Mouse (Mus musculus) layer of hippocampus, postnatal 36 days (tissue): ENCODE data around the gene Fars2. TPM values are rescaled to one million over a fixed set of nuclear protein-coding genes. Genes with fewer than 3 reads are reported as not detected.

Source experiments
- DNase-seq, 2 experiments: peaks; one replicate each; pipeline ENCODE4 v3.0.0; 2022
- total RNA-seq, 2 experiments: library from RNA; stranded (reverse); gene quantifications; 2 replicates each; pipeline ENCODE4 v1.2.3; 2021

The Fars2 gene
- total RNA-seq, 2 experiments from 2014 or later = 37.4 to 39.0 TPM

DNA sequence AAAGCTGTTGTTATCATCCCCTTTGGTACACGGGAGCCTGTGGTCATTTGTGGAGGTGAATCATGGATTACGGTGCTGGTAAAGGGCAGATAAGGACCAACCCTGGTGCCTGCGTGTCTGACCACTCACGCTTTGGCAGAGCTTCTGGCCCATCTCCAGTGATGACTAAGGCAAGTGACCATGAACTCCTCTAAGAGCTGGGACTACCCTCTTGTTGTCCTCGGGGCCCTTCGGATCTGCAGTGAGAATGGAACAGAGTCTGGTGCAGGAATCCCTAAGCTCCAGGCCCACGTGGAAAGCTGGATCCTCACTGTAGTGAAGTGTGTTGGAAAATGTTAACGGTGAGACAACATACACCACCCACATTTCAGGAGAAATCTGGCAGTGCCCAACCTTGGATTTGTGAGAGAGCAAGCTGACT is 579.1 kb downstream of the Fars2 start:
- no peak for DNase-seq

DNA sequence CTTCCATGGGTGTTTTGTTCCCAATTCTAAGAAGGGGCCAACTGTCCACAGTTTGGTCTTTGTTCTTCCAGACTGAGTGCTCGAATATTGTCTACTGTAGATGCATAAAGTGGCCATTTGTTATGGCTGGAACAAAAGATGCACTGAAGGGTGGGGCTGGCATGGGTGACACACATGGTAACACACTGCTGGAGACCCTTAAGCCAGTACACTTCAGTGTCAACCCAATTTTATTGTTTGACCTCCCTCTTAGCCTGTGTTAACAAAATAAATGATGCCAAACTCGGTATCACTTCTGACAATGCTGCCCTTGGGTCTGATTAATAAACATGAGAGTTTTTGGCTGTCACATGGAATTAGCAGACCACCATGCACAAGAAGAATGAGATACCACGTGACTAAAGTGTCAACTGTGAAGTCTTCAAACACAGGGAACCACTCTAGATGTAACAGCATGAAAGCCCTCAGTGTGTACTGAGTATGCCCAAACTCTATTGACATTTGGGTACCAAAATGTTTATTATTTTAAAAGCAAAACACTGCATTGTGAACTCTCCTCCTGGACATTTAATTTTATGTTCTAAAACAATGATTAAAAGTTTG is 590.0 kb downstream of the Fars2 start:
- DNase-seq = no peak

DNA sequence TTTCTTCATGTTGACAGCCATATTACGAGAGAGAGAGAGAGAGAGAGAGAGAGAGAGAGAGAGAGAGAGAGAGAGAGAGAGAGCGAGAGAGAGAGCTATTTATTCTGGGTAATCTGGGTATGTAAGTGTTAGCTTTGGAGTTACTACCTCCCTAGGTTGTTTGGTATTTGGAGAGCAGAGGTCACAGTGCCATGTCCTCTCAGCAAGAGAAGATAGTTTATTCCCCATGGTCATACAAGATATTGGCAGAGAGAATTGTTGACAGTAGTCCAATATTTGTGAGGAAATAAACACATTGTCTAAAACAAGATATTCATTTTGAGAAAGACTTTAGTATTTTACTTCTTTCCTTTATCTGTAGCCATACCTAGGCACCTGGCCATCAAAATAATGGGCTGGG is 596.9 kb downstream of the Fars2 start:
- no peak for DNase-seq

DNA sequence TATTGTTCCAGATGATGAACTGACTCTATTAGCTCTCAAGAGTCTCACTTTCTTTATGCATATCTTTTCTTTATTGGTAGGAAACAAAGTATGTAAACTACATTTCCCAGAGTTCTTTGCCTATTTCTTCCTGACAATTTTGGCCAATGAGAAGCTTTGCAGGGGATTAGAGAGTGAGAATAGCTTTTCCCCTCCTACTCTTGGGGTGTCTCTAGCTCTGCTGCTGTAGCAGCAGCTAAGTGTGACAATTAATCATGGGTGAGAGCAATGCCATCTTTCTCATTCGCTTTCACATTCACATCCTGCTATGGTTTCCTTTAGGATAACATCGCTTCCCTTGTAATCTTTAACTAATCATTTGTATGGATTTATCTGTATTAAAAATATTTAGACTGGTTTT is 599.5 kb downstream of the Fars2 start:
- DNase-seq = no peak

DNA sequence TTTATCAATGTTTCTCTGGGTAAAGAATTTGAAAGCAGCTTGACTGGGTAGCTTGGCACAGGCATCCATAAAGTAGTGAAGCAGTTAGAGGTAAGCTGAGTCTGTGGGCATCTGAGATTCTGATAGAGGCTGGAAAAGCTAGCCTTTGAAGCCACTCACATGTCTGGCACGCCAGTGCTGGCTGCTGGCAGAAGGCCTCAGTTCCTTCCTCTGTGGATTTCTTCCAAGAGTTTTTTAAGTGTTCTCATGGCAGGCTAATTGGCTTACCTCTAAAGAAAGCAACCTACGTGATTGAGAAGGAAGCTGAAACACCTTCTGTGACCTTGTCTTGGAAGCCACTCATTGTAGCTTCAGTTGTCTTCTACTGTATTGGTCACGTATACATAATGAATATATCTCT is 600.2 kb downstream of the Fars2 start:
- no peak for DNase-seq

DNA sequence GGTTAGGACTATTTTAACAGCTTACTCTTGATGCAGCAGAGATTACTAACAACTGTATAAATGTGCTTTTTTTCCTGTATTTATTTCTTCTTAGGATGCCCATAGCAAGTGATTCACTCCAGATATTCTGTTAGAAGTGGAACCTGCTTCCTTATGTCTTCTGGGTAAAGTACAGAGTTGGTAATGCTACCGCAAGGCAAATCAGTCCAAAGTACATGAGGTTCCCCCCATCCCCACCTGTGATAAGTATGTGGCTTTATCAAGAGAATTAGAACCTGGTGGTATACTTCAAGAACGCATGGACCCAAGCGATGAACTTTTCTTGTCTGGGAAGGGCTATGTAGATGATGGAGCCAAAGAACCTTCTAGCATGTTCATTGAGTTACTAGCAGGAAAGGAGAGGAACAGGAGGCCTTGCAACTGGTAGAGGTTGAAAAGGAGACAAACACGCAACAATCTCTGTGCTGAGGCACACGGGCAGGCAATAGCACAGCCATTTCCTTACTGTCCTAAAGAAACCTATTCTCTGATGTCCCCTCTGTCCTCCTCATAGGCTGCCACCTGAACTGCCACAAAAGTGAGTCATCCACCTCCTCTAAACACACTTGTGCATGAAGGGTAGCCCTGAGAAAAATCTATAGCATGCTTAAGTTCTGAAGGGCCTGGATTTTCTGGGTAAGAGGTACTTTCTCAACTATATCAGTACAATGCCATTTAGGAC is 603.2 kb downstream of the Fars2 start:
- DNase-seq = no peak

- no peak for DNase-seq
Observed at GRCm38 (mm10) chr13:36722309-36722708, 605.1 kb downstream of the Fars2 start.

- no peak for DNase-seq
Observed at GRCm38 (mm10) chr13:36723726-36724300, 606.6 kb downstream of the Fars2 start.

DNA sequence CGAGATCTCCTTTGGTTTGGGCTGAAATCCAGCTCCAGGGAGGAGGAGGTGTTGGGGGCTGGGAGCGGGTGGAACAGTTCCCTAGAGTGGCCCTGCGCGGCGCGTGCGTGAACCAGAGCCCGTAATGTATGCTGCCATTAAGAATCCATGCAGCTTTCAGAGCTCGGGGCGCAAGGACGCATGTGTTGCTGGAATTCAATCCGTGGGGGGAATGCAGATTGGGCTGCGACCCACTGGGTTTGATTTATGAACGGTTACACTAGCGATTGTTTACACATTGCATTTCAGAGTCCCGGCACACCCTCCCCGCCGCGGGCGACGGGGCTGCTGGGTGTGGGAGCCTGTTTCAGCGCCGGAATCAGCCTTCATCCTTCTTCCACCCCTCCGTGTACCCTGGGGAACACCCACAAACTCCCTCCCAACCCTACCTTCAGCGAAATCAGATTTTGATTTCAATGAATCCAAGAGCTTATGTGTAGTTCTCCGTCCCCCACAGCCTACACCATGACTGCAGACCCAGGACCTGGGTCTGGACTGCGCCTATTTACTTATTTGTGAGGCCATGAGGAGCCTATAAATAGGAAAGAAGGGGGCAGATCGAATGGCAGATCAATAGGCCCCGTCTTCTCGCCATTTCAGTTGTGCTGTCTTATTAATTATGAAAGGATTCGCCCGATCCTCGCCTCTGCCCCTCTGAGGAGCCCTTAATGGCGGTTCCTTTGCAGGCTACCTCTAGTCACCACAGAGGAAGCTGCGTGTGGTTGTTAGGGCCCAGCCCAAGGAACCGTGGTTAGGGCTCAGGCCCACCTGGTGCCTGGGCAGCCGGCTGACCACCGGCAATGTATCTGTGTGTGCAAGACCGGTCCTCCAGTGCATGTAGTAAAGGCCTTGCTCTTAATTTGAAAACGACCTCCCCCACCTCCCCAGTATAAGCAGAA is 607.6 kb downstream of the Fars2 start:
- peak; percentile 71 for DNase-seq

- no peak for DNase-seq
Observed at GRCm38 (mm10) chr13:36725881-36726280, 608.7 kb downstream of the Fars2 start.

DNA sequence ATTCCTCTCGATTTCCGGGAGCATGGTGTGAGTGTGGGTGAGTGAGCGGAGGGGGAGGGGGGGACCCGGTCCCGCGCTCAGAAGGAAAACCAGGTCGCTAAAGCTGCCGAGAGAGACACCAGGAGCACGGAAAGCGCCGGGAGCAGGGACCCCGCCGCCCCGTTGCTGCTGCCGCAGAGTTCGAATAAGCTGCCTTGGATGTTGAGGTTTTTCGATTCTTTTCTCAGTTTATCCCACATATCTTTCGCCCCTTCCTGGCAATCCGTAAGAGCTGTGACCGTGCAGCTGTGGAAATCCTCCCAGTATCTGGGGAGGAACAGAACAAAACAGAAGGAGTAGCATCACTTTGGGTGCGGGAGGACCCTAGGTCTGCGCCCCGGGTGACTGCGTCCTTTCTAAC is 609.3 kb downstream of the Fars2 start:
- peak; percentile 35 to 47 for DNase-seq

- DNase-seq = peak; percentile 66 to 72
Observed at GRCm38 (mm10) chr13:36726951-36727778, 610.0 kb downstream of the Fars2 start.

DNA sequence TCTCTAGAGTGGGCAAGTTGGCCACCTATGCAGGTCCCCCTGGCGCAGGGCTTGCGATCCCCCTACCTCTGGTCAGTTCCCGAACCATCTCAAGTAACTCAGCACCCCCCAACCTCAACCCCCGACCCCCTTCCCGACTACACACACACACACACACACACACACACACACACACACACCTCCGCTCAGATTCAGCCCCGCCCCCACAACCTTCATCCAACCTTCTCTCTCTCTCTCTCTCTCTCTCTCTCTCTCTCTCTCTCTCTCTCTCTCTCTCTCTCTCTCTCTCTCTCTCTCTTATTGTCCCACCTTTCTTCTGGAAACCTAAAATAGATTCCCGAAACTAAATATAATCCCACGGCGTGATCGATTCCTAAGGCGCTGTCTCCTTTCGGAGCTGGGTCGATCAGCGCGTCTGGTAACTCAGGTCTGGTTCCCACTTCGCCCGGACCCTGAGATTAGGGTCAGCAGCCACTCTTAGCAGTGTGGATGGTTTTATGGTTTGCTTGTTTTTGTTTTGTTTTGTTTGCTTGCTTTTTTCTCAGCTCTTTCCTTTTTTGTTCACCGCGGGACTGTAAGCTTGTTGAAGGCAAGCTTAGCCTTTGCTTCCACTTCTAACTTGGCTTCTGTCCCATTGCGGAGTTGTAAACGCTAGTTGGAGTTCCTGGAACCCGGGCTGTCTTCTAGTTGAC is 610.7 kb downstream of the Fars2 start:
- no peak for DNase-seq

GRCm38 (mm10) chr13:36728509-36728908 is 611.3 kb downstream of the Fars2 start:
- DNase-seq = no peak

GRCm38 (mm10) chr13:36729731-36730340 is 612.6 kb downstream of the Fars2 start:
- no peak for DNase-seq

DNA sequence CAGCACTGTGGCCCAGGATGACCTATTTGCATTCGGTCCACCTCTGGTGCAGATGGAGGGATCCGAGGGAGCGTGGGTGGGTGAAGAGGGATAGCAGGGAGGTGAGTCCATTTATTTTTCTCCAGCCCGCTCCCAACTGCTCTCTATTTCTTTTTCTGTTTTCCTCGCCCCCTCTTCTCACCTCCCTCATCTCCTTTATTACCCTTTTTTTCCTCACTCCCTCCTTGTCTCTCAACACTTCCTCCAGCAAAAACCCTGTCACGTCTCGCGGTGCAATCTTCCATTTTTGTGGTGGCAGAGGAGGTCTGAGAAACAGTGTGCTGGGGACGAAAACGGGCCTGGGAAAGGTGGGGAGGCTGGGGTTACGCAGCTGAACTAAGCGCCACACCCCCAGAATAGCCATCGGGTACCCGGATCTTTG is 613.1 kb downstream of the Fars2 start:
- no peak for DNase-seq

DNA sequence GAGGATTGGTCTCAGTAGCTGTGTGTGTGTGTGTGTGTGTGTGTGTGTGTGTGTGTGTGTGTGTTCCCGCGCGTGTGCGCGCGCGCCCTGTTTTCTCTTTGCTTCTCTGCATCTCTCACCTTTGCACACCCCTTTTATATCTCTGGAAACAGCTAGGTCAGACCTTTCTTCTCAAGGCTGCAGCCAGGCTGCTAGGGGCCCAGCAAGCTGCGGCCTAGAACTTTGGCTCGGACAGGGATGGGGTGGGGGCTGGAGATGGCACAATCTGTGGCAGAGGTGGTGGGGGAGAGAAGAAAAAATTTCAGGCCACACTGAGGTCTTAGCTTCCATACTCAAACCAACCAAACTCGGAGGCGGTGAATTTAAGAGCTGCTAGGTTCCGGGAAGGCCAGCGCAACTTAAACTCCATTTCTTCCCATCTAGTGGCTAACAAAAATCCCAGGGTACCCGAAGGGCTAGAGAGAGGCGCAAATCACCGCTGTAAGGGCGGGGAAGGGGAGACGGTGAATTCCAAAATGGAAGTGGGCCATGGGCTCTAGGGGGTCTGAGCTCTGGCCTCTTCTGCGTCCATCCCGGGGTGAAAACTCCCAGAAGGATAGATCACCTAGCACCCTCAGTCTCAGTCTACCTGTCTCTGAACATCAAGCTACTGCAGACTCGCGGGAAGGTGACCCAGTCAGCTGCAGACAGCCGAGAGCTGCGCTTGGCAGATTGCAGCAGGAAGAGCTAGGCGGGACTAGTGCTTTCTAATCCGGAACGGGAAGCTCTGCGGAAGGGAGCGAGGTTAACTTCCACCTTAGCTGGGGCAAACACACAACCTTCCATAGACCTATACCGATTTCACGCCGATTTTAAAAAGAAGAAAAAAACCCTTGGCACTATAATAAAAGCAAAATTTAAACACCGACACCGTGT is 614.1 kb downstream of the Fars2 start:
- peak; percentile 48 to 61 for DNase-seq

DNA sequence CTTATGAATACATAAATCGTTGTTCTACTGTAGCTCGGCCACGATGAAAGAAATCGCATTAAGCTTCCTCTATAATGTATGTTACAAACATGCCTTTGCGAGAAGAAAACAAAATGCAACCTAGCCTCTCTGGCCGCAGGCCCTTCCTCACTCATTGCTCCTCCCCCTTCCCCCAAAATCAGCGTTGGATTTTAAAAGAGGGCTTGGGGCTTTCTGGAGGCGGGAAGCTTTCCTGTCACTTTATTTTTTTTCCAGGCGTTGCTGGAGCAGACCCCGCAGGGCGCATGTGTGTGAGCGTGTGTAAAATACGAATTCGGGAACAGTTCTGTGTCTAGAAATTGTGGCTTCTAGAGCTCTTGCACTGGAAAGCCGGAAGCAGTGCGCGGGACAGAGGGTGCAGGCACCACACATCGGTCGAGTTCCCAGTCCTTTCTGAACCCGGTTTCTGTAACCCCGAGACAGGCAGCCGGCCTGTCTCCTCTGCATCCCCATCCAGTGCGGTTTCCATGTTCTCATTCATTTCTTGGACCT is 614.8 kb downstream of the Fars2 start:
- DNase-seq = peak; percentile 41 to 61

DNA sequence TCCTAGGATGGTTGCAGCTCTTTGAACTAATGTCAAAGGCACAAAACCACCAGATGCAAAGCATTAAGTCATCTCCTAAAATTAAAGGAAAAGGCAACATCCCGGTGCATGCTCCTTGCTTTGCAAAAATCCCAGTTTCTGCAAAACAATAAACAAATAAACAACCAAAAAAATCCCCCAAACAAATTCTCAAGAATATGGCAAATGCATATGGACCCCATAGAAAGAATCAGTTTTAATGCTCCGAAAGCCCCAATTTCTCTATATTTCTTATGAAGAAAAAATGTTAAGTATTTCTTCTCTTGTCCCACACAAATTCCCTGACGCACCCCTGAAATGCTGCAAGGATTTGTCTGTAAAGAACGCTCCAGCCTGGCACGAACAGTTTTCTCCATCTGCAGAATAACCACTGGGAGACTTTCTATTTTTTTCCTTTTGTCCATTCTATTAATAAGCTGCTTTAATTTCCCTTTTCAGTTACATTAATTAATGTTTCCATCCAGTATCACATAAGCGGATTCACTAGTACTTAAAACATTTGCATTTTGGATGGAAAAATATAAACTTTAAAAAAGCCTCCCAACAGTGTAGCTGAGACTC is 615.8 kb downstream of the Fars2 start:
- no peak for DNase-seq
